Mouse (Mus musculus) liver, embryonic 14.5 days (tissue): ENCODE measurements at regions not wholly inside any gene's neighbourhood (a gene's known extent, or its start where the extent isn't known, plus 50 kb on each side); places are given as distances from the start of the nearest gene placed in this dataset.
A peak's percentile ranks its signal among the peaks of the same experiment; 100 is the strongest.

Experiments used
- ATAC-seq: fragments of 200-750 bp; cut with Nextera tagmentation; 2 replicates; pipeline ENCODE4 v1.8.0; 2017; ENCODE audit warnings: moderate number of reproducible peaks, mild to moderate bottlenecking, moderate library complexity; ENCODE audit not compliant: insufficient read depth
- DNase-seq, 3 experiments: peaks; one replicate each; pipeline ENCODE4 v3.0.0-alpha.2; 2012 to 2013; ENCODE audit warnings: low read depth in 3 of 3, low spot score in 3 of 3
- H3K27ac ChIP-seq: fragments of 300-500 bp; sonication (generic); 2 replicates; pipeline ENCODE4 v1.5.1; 2014; ENCODE audit warnings: moderate library complexity, mild to moderate bottlenecking, control low read depth, inconsistent platforms
- H3K27me3 ChIP-seq: fragments of 300-500 bp; sonication (generic); 2 replicates; pipeline ENCODE4 v1.6.1; 2014; ENCODE audit warnings: mild to moderate bottlenecking, low read length, moderate library complexity; ENCODE audit not compliant: control insufficient read depth, insufficient read depth
- H3K36me3 ChIP-seq: fragments of 300-500 bp; sonication (generic); replicated peaks from 2 replicates; pipeline ENCODE4 v1.6.1; 2014; ENCODE audit warnings: low read depth; ENCODE audit not compliant: control insufficient read depth, insufficient read depth
- H3K4me1 ChIP-seq, 2 experiments: fragments of 200-500 bp in 1 of 2; fragments of 300-500 bp in 1 of 2; sonication (generic) in 1 of 2; replicated peaks; 2 replicates each; pipeline ENCODE4 v1.6.1; 2012 to 2014; ENCODE audit warnings: antibody characterized with exemption in 1 of 2, inconsistent platforms in 1 of 2, low read length in 1 of 2; ENCODE audit not compliant: control insufficient read depth in 2 of 2, insufficient read depth in 2 of 2
- H3K4me2 ChIP-seq: fragments of 300-500 bp; sonication (generic); 2 replicates; pipeline ENCODE4 v1.6.1; 2014; ENCODE audit warnings: low read depth, mild to moderate bottlenecking, control low read depth, moderate library complexity
- H3K4me3 ChIP-seq, 2 experiments: fragments of 200-500 bp in 1 of 2; fragments of 300-500 bp in 1 of 2; sonication (generic) in 1 of 2; 2 replicates each; pipeline ENCODE4 v1.5.1; 2012 to 2014; ENCODE audit warnings: low read depth in 2 of 2, low read length in 2 of 2, mild to moderate bottlenecking in 2 of 2, control low read depth in 1 of 2, inconsistent platforms in 1 of 2, moderate library complexity in 1 of 2; ENCODE audit not compliant: insufficient read depth in 1 of 2
- H3K9ac ChIP-seq: fragments of 300-500 bp; sonication (generic); replicated peaks from 2 replicates; pipeline ENCODE4 v1.6.1; 2014; ENCODE audit warnings: mild to moderate bottlenecking, control low read depth, moderate library complexity
- H3K9me3 ChIP-seq: fragments of 300-500 bp; sonication (generic); 2 replicates; pipeline ENCODE4 v1.6.1; 2016; ENCODE audit warnings: low read length, mixed read lengths; ENCODE audit not compliant: control insufficient read depth
- CTCF ChIP-seq: IDR thresholded peaks from 2 replicates; pipeline ENCODE4 v1.5.1; 2016; ENCODE audit warnings: antibody characterized with exemption, low read depth, control low read depth
- EP300 ChIP-seq: IDR thresholded peaks from 2 replicates; pipeline ENCODE4 v1.6.1; 2016; ENCODE audit warnings: antibody characterized with exemption, low read depth
- WGBS: fragments of 180-500 bp; shearing (Covaris S2); extraction: QIAGEN DNeasy Blood & Tissue Kit; methylation state at CpG from one replicate; pipeline ENCODE4 v1.1.7; 2014; ENCODE audit not compliant: insufficient replicate concordance; 5-methylcytosine and 5-hydroxymethylcytosine counted together

DNA sequence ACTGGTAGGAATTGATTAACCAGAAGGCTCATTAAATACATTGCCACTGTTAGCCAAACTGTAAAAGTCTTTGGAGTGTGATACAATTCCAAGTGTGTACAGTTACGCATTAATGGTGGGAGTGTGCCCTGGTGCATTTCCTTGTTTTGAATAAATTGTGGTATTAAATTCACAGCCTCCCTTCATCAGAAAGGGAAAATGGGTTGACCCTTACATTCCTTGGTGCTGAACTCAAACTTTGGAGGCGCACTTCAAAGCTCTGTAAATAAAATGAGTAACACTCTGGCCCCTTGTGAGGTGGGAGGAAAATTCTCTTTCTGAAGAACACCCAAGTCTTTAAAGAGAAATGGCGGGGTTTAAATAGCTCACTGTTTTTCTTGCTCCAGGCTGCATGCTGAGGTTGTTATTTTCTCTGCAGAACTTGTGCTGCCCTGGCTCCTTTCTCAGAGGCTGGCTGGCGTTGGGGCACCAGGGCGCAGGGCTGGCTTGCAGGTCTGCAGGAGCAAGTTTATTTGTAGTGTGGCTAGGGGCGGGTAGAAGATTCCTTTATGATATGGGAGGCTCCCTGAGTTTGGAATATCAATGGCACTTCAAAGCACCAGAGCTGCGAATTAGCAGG is 266.7 kb downstream of the Gpat3 start:
- DNase-seq (no peak), ATAC-seq (no peak)
- TF ChIP-seq CTCF (no peak), EP300 (no peak)
- Histone ChIP-seq H3K4me2 (no peak overlapping the region), H3K36me3 (no peaks in the 10 kb centered on the region), H3K27me3 (no peaks in the 10 kb centered on the region), H3K27ac (no peak overlapping the region), H3K4me1 (no peaks in the 10 kb centered on the region), H3K9me3 (no peaks in the 10 kb centered on the region), H3K4me3 (no peak overlapping the region), H3K9ac (no peak overlapping the region)
- WGBS: 39% methylated on average over 7 of the region's 7 CpGs

DNA sequence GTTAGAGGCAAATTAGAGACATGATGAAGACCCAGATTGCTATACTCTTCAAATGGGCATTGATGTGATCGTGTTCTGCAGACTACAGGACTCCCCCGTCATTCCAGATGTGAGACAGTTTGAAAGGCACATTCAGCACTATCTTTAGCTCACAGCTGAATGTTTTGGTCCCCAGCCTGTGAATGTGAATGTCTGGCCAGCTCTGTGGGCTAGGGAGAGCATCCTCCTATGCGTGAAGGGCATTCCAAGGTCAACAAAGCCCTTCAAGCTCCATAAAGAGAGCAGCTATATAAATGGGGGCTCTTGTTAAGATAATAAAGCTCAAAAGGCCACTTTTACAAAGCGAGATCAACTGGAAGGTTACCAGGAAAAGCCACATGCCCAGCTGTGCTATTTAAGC is 266.1 kb downstream of the Gpat3 start:
- WGBS: 48% methylated on average over 4 of the region's 4 CpGs
- no peak for ATAC-seq
- H3K27me3 ChIP-seq: no peaks in the 10 kb centered on the region
- no peak overlapping the region for H3K27ac ChIP-seq
- no peak overlapping the region for H3K4me2 ChIP-seq
- no peaks in the 10 kb centered on the region for H3K36me3 ChIP-seq
- H3K9me3 ChIP-seq: no peaks in the 10 kb centered on the region
- no peak overlapping the region for H3K9ac ChIP-seq
- no peak overlapping the region for H3K4me3 ChIP-seq
- no peaks in the 10 kb centered on the region for H3K4me1 ChIP-seq
- TF ChIP-seq CTCF (no peak), EP300 (no peak)
- DNase-seq: no peak

- ATAC-seq (no peak), DNase-seq (peak in 1 of 3 experiments; percentile 1)
- Histone ChIP-seq H3K4me2 (no peak overlapping the region), H3K9me3 (no peaks in the 10 kb centered on the region), H3K4me3 (no peak overlapping the region), H3K36me3 (no peaks in the 10 kb centered on the region), H3K9ac (no peak overlapping the region), H3K27ac (no peak overlapping the region), H3K4me1 (no peaks in the 10 kb centered on the region), H3K27me3 (no peaks in the 10 kb centered on the region)
- 38% methylated on average over 11 of the region's 11 CpGs for whole genome bisulfite sequencing
- TF ChIP-seq EP300 (no peak), CTCF (no peak)
Measured at GRCm38 (mm10) chr5:101100975-101101699, 255.6 kb downstream of the Gpat3 start.

DNA sequence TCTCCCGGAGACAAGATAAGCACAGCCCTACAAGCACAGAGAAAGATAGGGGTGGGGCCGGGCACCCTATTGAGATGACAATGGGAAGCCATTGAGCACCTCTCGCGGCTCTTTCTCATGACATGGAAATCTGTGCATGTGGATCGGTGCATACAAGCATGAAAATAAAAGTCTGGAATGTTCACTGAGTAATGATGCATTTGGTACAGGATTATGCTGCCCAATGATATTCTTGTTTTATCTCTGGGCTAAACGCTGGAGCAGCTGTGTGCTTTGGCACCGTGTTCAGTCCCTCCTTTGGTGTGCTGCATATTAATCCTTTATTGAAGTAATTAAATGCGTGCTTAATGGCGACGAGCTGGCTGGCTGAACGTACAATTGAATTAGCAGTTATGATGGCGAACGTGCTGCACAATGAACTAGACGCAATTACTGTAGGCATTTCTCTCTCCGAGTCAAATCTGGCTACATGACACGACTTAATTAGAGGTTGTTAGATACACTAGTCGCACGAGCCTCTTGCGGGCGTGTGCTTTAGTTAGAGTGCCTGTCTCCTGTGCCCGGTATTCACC is 245.6 kb downstream of the Gpat3 start:
- Histone ChIP-seq H3K4me2 (no peak overlapping the region), H3K27ac (no peak overlapping the region), H3K36me3 (no peaks in the 10 kb centered on the region), H3K9ac (no peak overlapping the region), H3K4me1 (no peaks in the 10 kb centered on the region), H3K4me3 (no peak overlapping the region), H3K9me3 (no peaks in the 10 kb centered on the region), H3K27me3 (no peaks in the 10 kb centered on the region)
- ATAC-seq: no peak
- DNase-seq: no peak
- no peak for TF ChIP-seq EP300
- no peak for TF ChIP-seq CTCF
- WGBS: 63% methylated on average over 21 of the region's 21 CpGs

DNA sequence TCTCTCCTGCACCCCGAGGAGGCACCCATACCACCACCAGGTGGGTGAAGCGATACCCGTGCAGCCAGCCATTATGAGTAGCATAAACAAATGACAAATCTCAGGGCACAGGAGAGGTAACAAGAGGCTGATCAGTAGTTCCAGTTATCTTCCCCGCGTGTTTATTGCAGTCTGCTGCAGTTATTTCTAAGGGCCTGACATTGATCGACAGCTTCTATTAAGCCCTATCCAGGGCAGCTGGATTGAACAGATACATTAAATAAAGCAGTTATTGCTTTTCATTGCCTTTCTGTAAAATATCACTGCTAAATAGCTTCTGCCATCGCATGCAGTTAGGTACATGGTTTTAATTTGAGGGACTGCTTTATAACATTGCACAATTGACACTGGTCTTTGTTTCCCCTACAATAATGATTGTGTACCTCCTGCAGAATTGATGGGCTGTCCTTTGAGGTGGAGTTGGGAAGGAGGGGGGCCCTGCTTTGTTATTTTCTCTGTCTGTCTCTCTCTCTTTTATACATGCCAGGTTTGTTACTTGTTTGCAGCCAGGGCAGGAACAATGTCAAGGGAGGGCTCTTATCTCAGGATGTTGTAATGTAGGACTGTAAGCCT is 245.0 kb downstream of the Gpat3 start:
- TF ChIP-seq CTCF (no peak), EP300 (no peak)
- no peak overlapping the region for H3K9ac ChIP-seq
- ATAC-seq: no peak
- no peaks in the 10 kb centered on the region for H3K4me1 ChIP-seq
- H3K36me3 ChIP-seq: no peaks in the 10 kb centered on the region
- no peak overlapping the region for H3K4me2 ChIP-seq
- H3K9me3 ChIP-seq: no peaks in the 10 kb centered on the region
- no peak for DNase-seq
- no peak overlapping the region for H3K4me3 ChIP-seq
- H3K27me3 ChIP-seq: no peaks in the 10 kb centered on the region
- 65% methylated on average over 7 of the region's 7 CpGs for WGBS
- no peak overlapping the region for H3K27ac ChIP-seq
